Mouse (Mus musculus) kidney, adult 11 months (tissue): ENCODE results near the gene Vmn2r45.
"Not testable (repeated sequence)": the region's sequence is repeated elsewhere in the genome, so short reads cannot be mapped to it uniquely, and the experiment has no call there.

ENCODE experiments used
- DNase-seq: peaks from one replicate; pipeline ENCODE4 v3.0.0; 2022

The Vmn2r45 gene

GRCm38 (mm10) chr7:8488975-8489374 lies at the start of gene Vmn2r45:
Gene Vmn2r45 (minus strand): TSS chr7:8489075.
- DNase-seq: not testable (repeated sequence)
